Mouse (Mus musculus) megakaryocyte, embryonic 14.5 days (primary cell): ENCODE measurements around the gene Dusp11.

Source experiments
- FLI1 ChIP-seq: IDR thresholded peaks from 2 replicates; pipeline ENCODE4 v1.6.1; 2012; ENCODE audit warnings: low read length, inconsistent platforms, mixed read lengths
- GATA1 ChIP-seq: IDR thresholded peaks from 3 replicates; pipeline ENCODE4 v1.6.1; 2012; ENCODE audit warnings: mixed read lengths, low read length, inconsistent platforms, borderline replicate concordance

DNA sequence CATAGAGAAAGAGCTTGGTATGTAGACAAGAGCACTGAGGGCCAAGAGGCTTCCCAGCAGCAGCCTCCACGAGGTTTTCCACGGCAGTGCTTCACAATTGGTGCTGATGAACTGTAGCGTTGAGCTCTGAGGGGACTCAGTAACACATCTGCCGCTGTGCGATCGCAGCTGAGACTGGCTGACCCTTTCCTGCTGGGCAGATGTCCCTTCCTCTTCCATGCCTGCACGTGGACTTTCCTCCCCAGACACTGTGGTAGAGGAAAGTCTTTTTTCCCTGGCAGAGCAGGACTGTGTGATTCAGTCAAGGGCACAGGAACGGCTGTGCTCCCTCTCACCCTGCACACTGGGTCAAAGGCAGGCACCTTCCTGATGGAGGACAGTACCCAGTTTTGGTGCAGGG, 22.9 kb upstream of the Dusp11 start:
- TF ChIP-seq FLI1 (no peak), GATA1 (no peak)
